Mouse (Mus musculus) limb, embryonic 12.5 days (tissue): ENCODE results near the gene Kcnq1. TPM values are rescaled to one million over a fixed set of nuclear protein-coding genes. Genes with fewer than 3 reads are reported as not detected.
A peak's percentile ranks its signal among the peaks of the same experiment; 100 is the strongest.

Source experiments
- ATAC-seq: fragments of 200-750 bp; cut with Nextera tagmentation; 2 replicates; pipeline ENCODE4 v1.8.0; 2017; ENCODE audit warnings: low read depth, moderate TSS enrichment; ENCODE audit not compliant: insufficient number of reproducible peaks, insufficient read depth, low FRiP score, low TSS enrichment
- H3K27ac ChIP-seq: fragments of 300-500 bp; sonication (generic); 2 replicates; pipeline ENCODE4 v1.5.1; 2016; ENCODE audit warnings: mild to moderate bottlenecking, moderate library complexity
- H3K27me3 ChIP-seq: fragments of 300-500 bp; sonication (generic); 2 replicates; pipeline ENCODE4 v1.6.1; 2016; ENCODE audit warnings: mild to moderate bottlenecking, moderate library complexity
- H3K36me3 ChIP-seq: fragments of 300-500 bp; sonication (generic); 2 replicates; pipeline ENCODE4 v1.6.1; 2016; ENCODE audit warnings: mild to moderate bottlenecking, moderate library complexity
- H3K4me1 ChIP-seq: fragments of 300-500 bp; sonication (generic); replicated peaks from 2 replicates; pipeline ENCODE4 v1.6.1; 2016
- H3K4me2 ChIP-seq: fragments of 300-500 bp; sonication (generic); 2 replicates; pipeline ENCODE4 v1.6.1; 2016; ENCODE audit warnings: mild to moderate bottlenecking, moderate library complexity
- H3K4me3 ChIP-seq: fragments of 300-500 bp; sonication (generic); replicated peaks from 2 replicates; pipeline ENCODE4 v1.5.1; 2016; ENCODE audit warnings: mild to moderate bottlenecking
- H3K9ac ChIP-seq: fragments of 300-500 bp; sonication (generic); replicated peaks from 2 replicates; pipeline ENCODE4 v1.6.1; 2016; ENCODE audit warnings: mild to moderate bottlenecking, moderate library complexity
- H3K9me3 ChIP-seq: fragments of 300-500 bp; sonication (generic); 2 replicates; pipeline ENCODE4 v1.6.1; 2016; ENCODE audit warnings: mild to moderate bottlenecking, moderate library complexity
- WGBS: fragments of 180-500 bp; shearing (Covaris S2); methylation state at CpG from one replicate; pipeline ENCODE4 v1.1.7; 2016; 5-methylcytosine and 5-hydroxymethylcytosine counted together
- polyA plus RNA-seq: library from polyadenylated mRNA; unstranded; fragments of >200 nt; fragmentation: Nextera tagmentation; extraction: Ambion mirVana; gene quantifications from 2 replicates; pipeline ENCODE4 v1.2.1, GENCODE M21; 2016

The Kcnq1 gene
- polyA plus RNA-seq, 1 experiment from 2014 or later = 0.94 TPM

DNA sequence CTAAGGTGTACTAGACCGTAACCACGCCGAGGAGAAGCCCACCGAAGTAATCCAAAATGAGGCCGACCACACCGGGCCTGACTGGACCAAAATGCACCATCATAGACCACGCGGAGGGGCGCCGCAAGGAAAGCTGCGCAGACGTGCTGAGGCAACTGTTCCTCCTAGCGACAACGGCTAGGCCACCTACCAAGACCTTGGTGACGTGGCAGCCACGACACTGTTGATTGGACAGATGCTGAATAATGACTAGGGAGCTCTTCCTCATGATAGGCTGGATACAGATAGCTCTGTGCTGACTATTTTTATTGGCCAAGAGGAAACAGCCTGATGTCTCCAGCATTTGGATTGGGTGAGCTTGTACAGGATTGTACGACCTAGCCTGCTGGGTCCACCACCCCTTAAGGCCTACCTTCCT is 190.2 kb downstream of the Kcnq1 start:
- no peaks in the 10 kb centered on the region for H3K36me3 ChIP-seq
- ATAC-seq = peak; percentile 90
- H3K9ac ChIP-seq = peak overlapping the region; percentile 67
- peak overlapping the region; percentile 53 for H3K4me3 ChIP-seq
- peaks cover 10% of the 10 kb centered on the region for H3K9me3 ChIP-seq
- H3K4me2 ChIP-seq = peak overlapping the region; percentile 63
- WGBS = 59% methylated on average over 17 of the region's 17 CpGs
- peak overlapping the region; percentile 80 for H3K27ac ChIP-seq
- peaks cover 27% of the 10 kb centered on the region for H3K4me1 ChIP-seq
- no peaks in the 10 kb centered on the region for H3K27me3 ChIP-seq

DNA sequence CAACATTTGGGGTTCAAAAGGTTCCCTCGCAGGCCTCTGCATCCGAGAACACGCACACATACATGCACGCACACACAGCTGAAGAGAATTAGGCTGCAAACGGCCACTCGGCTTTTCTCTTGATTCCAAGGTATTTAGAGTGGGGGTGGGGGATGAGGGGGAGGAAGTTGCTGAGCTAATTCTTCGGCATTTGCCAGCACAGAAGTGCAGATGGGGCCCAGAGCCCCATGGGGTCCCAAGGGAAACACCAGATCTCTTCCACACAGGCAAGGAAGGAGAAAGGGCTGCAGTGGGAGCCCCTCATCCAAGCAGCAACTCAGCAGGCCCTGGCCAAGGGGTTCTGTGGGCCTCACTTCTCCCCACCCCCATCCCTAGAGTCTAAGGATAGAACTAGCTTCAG is 193.9 kb downstream of the Kcnq1 start:
- ATAC-seq = peak; percentile 69
- Histone ChIP-seq H3K9me3 (peaks cover 8% of the 10 kb centered on the region), H3K27me3 (peaks cover 4% of the 10 kb centered on the region; the same call in 1 of the 2 replicates), H3K9ac (no peak overlapping the region), H3K27ac (peak overlapping the region; percentile 81), H3K4me1 (peaks cover 37% of the 10 kb centered on the region), H3K36me3 (no peaks in the 10 kb centered on the region), H3K4me3 (no peak overlapping the region), H3K4me2 (0 out of 2 replicates have a peak overlapping the region, but pooled peaks have one; percentile 3)
- WGBS = 21% methylated on average over 7 of the region's 7 CpGs

DNA sequence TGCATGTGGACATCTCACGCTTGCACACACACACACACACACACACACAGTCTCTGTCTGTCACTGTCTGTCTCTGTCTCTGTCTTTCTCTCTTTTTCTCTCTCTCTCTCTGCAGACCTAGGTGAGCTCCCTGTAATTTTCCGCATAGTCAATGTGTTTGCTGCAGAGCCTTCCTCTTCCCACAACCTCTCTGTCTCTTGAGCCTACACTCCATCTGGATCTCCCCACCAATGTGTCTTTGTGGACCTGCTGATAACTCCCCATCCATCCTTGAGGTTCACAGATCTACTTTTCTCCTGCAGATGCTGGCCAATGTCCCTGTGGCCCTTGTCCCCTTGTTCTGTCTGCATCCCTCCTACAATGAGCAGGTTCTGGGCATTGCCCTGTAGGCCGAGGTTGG is 194.5 kb downstream of the Kcnq1 start:
- Histone ChIP-seq H3K4me3 (no peak overlapping the region), H3K9me3 (peaks cover 2% of the 10 kb centered on the region), H3K36me3 (no peaks in the 10 kb centered on the region), H3K27me3 (peaks cover 4% of the 10 kb centered on the region; the same call in 1 of the 2 replicates), H3K9ac (no peak overlapping the region), H3K27ac (peak overlapping the region; percentile 81), H3K4me1 (peaks cover 44% of the 10 kb centered on the region), H3K4me2 (no peak overlapping the region)
- ATAC-seq = no peak
- 79% methylated on average over 3 of the region's 3 CpGs for WGBS

DNA sequence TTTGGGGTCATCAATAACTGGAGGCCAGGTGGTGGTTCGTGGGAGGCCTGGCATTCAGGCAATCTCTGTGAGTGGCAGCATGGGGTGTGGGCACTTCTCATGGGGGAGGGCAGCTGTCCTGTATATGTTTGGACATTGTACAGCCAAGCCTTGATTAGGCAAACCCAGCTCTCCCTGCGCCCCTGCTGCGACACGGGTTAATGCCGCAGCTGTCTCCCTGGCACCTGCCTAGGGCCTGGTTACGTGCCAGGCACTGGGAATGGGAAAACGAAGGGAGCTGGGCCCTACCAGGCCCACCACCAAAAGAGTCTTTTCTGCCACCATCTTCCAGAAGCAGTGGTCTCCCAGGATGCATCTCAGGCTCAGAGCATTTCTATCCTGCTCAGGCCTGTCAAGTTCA is 196.0 kb downstream of the Kcnq1 start:
- H3K36me3 ChIP-seq = no peaks in the 10 kb centered on the region
- H3K27ac ChIP-seq = no peak overlapping the region
- no peak for ATAC-seq
- no peaks in the 10 kb centered on the region for H3K9me3 ChIP-seq
- peaks cover 48% of the 10 kb centered on the region for H3K4me1 ChIP-seq
- H3K4me2 ChIP-seq = no peak overlapping the region
- 83% methylated on average over 7 of the region's 7 CpGs for WGBS
- no peak overlapping the region for H3K9ac ChIP-seq
- H3K27me3 ChIP-seq = peaks cover 4% of the 10 kb centered on the region; the same call in 1 of the 2 replicates
- no peak overlapping the region for H3K4me3 ChIP-seq

- Histone ChIP-seq H3K4me1 (peaks cover 48% of the 10 kb centered on the region), H3K4me2 (no peak overlapping the region), H3K36me3 (no peaks in the 10 kb centered on the region), H3K27ac (no peak overlapping the region), H3K27me3 (peaks cover 4% of the 10 kb centered on the region; the same call in 1 of the 2 replicates), H3K9me3 (no peaks in the 10 kb centered on the region), H3K9ac (no peak overlapping the region), H3K4me3 (no peak overlapping the region)
- 57% methylated on average over 9 of the region's 9 CpGs for WGBS
- ATAC-seq = no peak
Observed at GRCm38 (mm10) chr7:143302593-143303238, 196.6 kb downstream of the Kcnq1 start.

- Histone ChIP-seq H3K4me1 (peaks cover 48% of the 10 kb centered on the region), H3K4me2 (no peak overlapping the region), H3K36me3 (no peaks in the 10 kb centered on the region), H3K27ac (no peak overlapping the region), H3K27me3 (peaks cover 4% of the 10 kb centered on the region; the same call in 1 of the 2 replicates), H3K9ac (no peak overlapping the region), H3K4me3 (no peak overlapping the region), H3K9me3 (no peaks in the 10 kb centered on the region)
- no peak for ATAC-seq
- WGBS = 89% methylated on average over 5 of the region's 5 CpGs
Observed at GRCm38 (mm10) chr7:143303557-143303956, 197.4 kb downstream of the Kcnq1 start.

GRCm38 (mm10) chr7:143305808-143306207 is 199.6 kb downstream of the Kcnq1 start:
- peaks cover 49% of the 10 kb centered on the region for H3K4me1 ChIP-seq
- WGBS = 13% methylated on average over 10 of the region's 10 CpGs
- H3K4me3 ChIP-seq = no peak overlapping the region
- peak overlapping the region; percentile 86 for H3K27ac ChIP-seq
- H3K36me3 ChIP-seq = no peaks in the 10 kb centered on the region
- H3K9ac ChIP-seq = peak overlapping the region; percentile 31; the same call in 1 of the 2 replicates
- peak overlapping the region; percentile 32 for H3K4me2 ChIP-seq
- H3K27me3 ChIP-seq = peaks cover 4% of the 10 kb centered on the region; the same call in 1 of the 2 replicates
- no peaks in the 10 kb centered on the region for H3K9me3 ChIP-seq
- ATAC-seq = peak; percentile 96

DNA sequence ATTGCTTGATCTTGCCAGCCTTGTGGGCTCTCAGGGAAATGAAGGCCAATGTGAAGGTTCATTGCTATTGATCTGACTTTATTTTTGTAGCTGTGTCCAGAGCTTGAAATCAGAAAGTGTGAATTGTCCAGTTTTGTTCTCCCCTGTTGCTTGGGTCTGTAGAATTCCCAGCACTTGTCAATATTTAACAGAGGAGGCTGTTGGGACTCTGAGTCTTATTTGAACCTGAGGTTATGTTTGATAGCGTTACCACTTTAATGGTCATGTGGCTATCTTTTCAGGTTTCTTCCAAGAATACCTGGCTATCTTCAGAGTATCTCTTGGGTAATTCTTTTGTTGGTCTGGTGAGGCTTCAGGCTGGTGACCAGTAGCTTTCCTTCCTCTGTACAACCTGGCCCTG is 201.8 kb downstream of the Kcnq1 start:
- Histone ChIP-seq H3K4me3 (no peak overlapping the region), H3K27ac (no peak overlapping the region), H3K4me1 (peaks cover 43% of the 10 kb centered on the region), H3K36me3 (no peaks in the 10 kb centered on the region), H3K4me2 (no peak overlapping the region), H3K9me3 (no peaks in the 10 kb centered on the region), H3K9ac (no peak overlapping the region), H3K27me3 (peaks cover 4% of the 10 kb centered on the region; the same call in 1 of the 2 replicates)
- WGBS = 91% methylated on average over 1 of the region's 1 CpGs
- ATAC-seq = no peak

- no peak overlapping the region for H3K9ac ChIP-seq
- no peak overlapping the region for H3K4me2 ChIP-seq
- no peaks in the 10 kb centered on the region for H3K27me3 ChIP-seq
- 48% methylated on average over 3 of the region's 3 CpGs for WGBS
- H3K36me3 ChIP-seq = no peaks in the 10 kb centered on the region
- H3K4me3 ChIP-seq = no peak overlapping the region
- ATAC-seq = no peak
- H3K9me3 ChIP-seq = no peaks in the 10 kb centered on the region
- H3K4me1 ChIP-seq = peaks cover 41% of the 10 kb centered on the region
- peak overlapping the region; percentile 78 for H3K27ac ChIP-seq
Observed at GRCm38 (mm10) chr7:143310311-143310710, 204.1 kb downstream of the Kcnq1 start.

DNA sequence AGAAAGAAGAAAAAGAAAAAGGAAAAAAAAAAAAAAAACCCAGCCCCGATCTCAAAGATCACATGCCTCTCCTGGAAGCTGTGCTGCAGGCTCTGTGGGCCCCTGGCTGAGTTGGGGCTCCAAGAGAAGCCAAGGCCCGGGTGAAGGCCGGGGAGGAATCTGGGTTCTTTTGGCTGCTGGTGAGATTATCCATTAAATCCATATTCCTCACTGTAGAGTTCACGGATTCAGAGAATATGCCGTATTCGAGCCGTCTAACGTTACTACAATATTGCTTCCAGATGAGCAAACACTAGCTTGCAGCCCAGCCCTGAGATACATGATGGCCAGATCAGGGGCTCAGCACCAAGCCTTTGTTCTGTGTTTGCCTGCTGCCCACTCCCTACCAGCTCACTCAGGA is 204.7 kb downstream of the Kcnq1 start:
- no peak for ATAC-seq
- no peak overlapping the region for H3K9ac ChIP-seq
- no peaks in the 10 kb centered on the region for H3K27me3 ChIP-seq
- H3K4me3 ChIP-seq = no peak overlapping the region
- H3K4me1 ChIP-seq = peaks cover 36% of the 10 kb centered on the region
- H3K9me3 ChIP-seq = no peaks in the 10 kb centered on the region
- 36% methylated on average over 8 of the region's 8 CpGs for WGBS
- H3K36me3 ChIP-seq = no peaks in the 10 kb centered on the region
- H3K27ac ChIP-seq = peak overlapping the region; percentile 78
- H3K4me2 ChIP-seq = no peak overlapping the region

DNA sequence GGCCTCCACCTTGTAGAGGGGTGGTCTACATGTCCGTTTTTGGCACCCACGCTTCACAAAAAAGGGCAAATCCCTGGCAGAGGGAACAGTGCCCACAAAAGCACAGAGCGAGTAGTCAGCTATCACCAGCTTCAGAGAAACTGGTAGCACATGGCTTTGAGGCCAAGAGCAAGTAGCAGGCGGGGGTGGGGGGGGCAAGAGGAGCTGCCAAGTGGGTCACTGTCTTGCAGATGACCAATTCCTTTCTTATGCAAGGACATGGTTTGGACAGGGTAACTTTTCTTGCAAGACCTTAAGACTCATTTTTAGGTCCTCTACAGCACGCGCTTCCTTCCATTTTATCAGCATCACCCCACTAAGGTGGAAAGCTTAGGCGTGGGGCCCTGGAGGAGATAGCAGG is 205.3 kb downstream of the Kcnq1 start:
- Histone ChIP-seq H3K4me1 (peaks cover 33% of the 10 kb centered on the region), H3K36me3 (no peaks in the 10 kb centered on the region), H3K9ac (no peak overlapping the region), H3K9me3 (no peaks in the 10 kb centered on the region), H3K27ac (peak overlapping the region; percentile 78), H3K4me3 (no peak overlapping the region), H3K4me2 (no peak overlapping the region), H3K27me3 (no peaks in the 10 kb centered on the region)
- WGBS = 87% methylated on average over 7 of the region's 7 CpGs
- no peak for ATAC-seq
